Mouse (Mus musculus) E14TG2a.4 (cell line): Measurements from ENCODE around the gene Dchs2.

Experiments
- CTCF ChIP-seq: conservative IDR thresholded peaks from 2 replicates; pipeline ENCODE4 v1.5.1; 2014; ENCODE audit warnings: low read length
- NANOG ChIP-seq: IDR thresholded peaks from 2 replicates; pipeline ENCODE4 v1.6.1; 2014; ENCODE audit warnings: borderline replicate concordance, low read length, mixed read lengths

DNA sequence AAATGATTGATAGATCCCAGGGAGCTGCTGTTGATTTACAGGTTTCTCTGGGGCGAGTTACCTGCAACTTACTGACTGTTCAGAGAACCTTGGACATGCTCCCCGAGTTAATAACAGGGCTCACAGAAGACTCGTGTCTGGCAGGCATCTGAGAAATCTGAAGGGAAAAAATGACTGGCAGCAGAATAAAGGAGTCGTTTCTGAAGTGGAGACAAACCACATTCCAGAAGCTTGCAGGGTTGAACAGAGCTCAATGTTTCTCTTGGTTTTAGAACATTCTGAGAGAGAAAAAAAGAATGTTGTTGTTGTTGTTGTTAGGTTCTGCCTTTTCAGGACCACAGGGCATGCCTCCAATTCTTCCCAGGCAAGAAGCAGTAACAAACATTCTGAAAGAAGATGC is 131.7 kb downstream of the Dchs2 start:
- TF ChIP-seq CTCF: no peak
- no peak for TF ChIP-seq NANOG
